Mouse (Mus musculus) megakaryocyte, embryonic 14.5 days (primary cell): Measurements from ENCODE around the gene Lgals9. TPM values are rescaled to one million over a fixed set of nuclear protein-coding genes. Genes with fewer than 3 reads are reported as not detected.
"Not testable (repeated sequence)": the region's sequence is repeated elsewhere in the genome, so short reads cannot be mapped to it uniquely, and the experiment has no call there.

Experiments
- H3K27me3 ChIP-seq: replicated peaks from 2 replicates; pipeline ENCODE3; 2012; ENCODE audit warnings: inconsistent platforms
- H3K36me3 ChIP-seq: replicated peaks from 2 replicates; pipeline ENCODE3; 2012; ENCODE audit warnings: low read length, inconsistent platforms, mixed read lengths
- H3K4me1 ChIP-seq: 2 replicates; pipeline ENCODE4 v1.6.1; 2012; ENCODE audit warnings: inconsistent platforms
- H3K4me3 ChIP-seq: replicated peaks from 2 replicates; pipeline ENCODE3; 2012; ENCODE audit warnings: moderate library complexity, mild to moderate bottlenecking, inconsistent platforms
- H3K9me3 ChIP-seq: 2 replicates; pipeline ENCODE4 v1.6.1; 2012; ENCODE audit warnings: inconsistent platforms
- FLI1 ChIP-seq: IDR thresholded peaks from 2 replicates; pipeline ENCODE4 v1.6.1; 2012; ENCODE audit warnings: low read length, inconsistent platforms, mixed read lengths
- GATA1 ChIP-seq: IDR thresholded peaks from 3 replicates; pipeline ENCODE4 v1.6.1; 2012; ENCODE audit warnings: mixed read lengths, low read length, inconsistent platforms, borderline replicate concordance
- polyA plus RNA-seq: library from polyadenylated mRNA; stranded (reverse); fragments of >175 nt; gene quantifications from 2 replicates; pipeline ENCODE4 v1.2.3, GENCODE M21; 2012; ENCODE audit warnings: low replicate concordance; ENCODE audit not compliant: insufficient read depth

Lgals9 gene
- polyA plus RNA-seq, 1 experiment = 38.1 TPM

DNA sequence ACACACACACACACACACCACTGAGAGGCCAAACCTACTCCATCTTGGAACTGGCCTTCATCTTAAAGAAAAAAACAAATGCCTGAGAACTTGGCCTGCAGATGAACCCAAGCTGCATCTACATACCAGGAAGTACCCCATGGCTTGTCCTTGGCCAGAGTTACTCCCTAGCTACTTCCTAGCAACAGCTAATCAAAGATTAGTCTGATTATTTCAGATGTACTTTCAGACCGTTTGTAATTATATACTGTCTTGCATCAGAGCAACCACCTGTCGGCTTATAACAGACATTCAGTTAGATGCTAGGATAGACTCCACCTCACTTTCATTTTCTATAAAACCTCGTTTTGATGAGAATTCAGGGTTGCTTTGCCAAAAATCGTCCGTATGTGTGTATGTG is 21.7 kb upstream of the Lgals9 start:
- TF ChIP-seq GATA1 (no peak), FLI1 (no peak)
- H3K4me1 ChIP-seq = peaks cover 62% of the 10 kb centered on the region
- no peaks in the 10 kb centered on the region for H3K9me3 ChIP-seq
- no peak overlapping the region for H3K4me3 ChIP-seq
- H3K36me3 ChIP-seq = no peaks in the 10 kb centered on the region
- H3K27me3 ChIP-seq = no peaks in the 10 kb centered on the region

DNA sequence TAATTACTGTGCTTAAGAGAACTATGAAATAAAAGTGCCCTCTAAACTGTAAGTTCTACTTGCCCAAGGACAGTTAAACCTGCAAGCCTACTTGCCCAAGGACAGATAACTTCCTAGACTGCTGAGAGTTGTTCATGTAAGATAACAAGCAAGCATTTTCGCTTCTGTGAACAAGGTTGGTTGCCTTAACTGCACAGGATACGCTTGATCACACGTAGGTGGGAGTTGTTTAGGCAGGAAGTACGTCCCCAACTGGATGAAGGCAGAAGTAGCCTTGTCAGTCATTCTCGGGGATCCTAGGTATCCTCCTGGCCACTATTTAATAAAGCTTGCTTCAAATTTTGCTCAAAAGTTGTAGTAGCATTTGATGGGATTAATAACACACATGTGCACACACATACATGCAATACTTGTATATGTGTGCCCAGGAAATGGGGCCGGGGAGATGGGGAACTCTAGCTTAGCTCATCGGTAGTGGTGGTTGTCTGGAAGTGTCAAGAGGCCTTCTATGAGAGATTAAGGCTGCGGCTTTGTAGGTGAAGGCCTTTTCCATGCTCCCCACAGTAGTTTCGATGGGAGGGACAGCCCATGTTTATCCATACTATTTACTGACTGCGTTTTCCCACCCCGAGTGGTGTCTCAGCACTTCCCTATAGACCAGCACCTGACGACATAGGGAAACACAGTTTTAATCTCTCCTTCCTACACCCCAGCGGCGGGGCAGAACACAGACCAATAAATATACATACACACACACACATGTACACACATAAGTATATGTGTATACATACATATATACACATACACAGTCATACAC is 21.0 kb upstream of the Lgals9 start:
- Histone ChIP-seq H3K4me3 (no peak overlapping the region), H3K9me3 (no peaks in the 10 kb centered on the region), H3K27me3 (no peaks in the 10 kb centered on the region), H3K4me1 (peaks cover 62% of the 10 kb centered on the region), H3K36me3 (no peaks in the 10 kb centered on the region)
- TF ChIP-seq GATA1 (no peak), FLI1 (no peak)

GRCm38 (mm10) chr11:79003769-79004638 is 19.3 kb upstream of the Lgals9 start:
- H3K4me1 ChIP-seq = peaks cover 62% of the 10 kb centered on the region
- no peaks in the 10 kb centered on the region for H3K36me3 ChIP-seq
- no peak for TF ChIP-seq GATA1
- H3K4me3 ChIP-seq = no peak overlapping the region
- H3K9me3 ChIP-seq = no peaks in the 10 kb centered on the region
- no peaks in the 10 kb centered on the region for H3K27me3 ChIP-seq

DNA sequence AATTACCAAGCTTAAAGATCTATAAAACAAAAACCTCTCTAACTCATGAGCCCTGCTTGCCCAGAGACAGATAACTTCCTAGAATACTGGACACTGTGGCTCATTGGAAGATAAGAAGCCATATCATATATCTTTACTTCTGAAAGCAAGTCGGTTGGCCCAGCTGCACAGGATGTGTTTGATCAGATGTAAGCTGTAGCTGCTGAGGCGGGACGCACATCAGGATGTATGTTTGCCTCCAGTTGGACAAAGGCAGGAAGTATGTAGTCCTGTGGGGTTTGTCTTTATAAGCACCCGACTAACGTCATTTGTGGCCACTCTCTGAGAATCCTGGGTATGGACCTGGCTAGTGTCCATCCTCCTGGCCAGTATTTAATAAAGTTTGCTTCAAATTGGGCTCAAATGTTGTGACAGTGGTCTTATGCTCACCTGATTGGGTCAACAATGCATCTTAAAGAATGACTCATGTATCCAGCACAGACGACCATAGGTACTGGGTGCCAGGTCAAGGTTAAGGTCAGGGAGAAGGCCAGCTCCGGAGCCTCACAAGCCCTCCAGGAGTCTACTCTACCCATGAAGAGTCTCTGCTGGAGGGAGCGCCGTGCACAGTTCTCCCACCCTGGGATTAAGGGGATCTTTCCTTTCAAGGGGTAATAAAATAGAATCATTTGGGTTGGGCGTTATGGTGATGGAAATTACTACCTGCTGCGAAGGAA is 18.5 kb upstream of the Lgals9 start:
- no peaks in the 10 kb centered on the region for H3K27me3 ChIP-seq
- TF ChIP-seq FLI1 = no peak
- no peak for TF ChIP-seq GATA1
- H3K9me3 ChIP-seq = 0 out of 2 replicates have a peak, but pooled peaks cover under 1% of the 10 kb centered on the region
- H3K36me3 ChIP-seq = no peaks in the 10 kb centered on the region
- peak overlapping the region; percentile 78 for H3K4me3 ChIP-seq
- H3K4me1 ChIP-seq = peaks cover 55% of the 10 kb centered on the region

GRCm38 (mm10) chr11:79002551-79002951 is 17.8 kb upstream of the Lgals9 start:
- no peaks in the 10 kb centered on the region for H3K36me3 ChIP-seq
- H3K4me3 ChIP-seq = peak overlapping the region; percentile 29
- TF ChIP-seq GATA1 (no peak), FLI1 (no peak)
- no peaks in the 10 kb centered on the region for H3K27me3 ChIP-seq
- peaks cover 48% of the 10 kb centered on the region for H3K4me1 ChIP-seq
- H3K9me3 ChIP-seq = peaks cover 6% of the 10 kb centered on the region

- no peaks in the 10 kb centered on the region for H3K36me3 ChIP-seq
- H3K27me3 ChIP-seq = no peaks in the 10 kb centered on the region
- no peak for TF ChIP-seq GATA1
- no peak for TF ChIP-seq FLI1
- no peak overlapping the region for H3K4me3 ChIP-seq
- H3K4me1 ChIP-seq = peaks cover 47% of the 10 kb centered on the region
- H3K9me3 ChIP-seq = peaks cover 13% of the 10 kb centered on the region
Observed at GRCm38 (mm10) chr11:79001871-79002270, 17.1 kb upstream of the Lgals9 start.

DNA sequence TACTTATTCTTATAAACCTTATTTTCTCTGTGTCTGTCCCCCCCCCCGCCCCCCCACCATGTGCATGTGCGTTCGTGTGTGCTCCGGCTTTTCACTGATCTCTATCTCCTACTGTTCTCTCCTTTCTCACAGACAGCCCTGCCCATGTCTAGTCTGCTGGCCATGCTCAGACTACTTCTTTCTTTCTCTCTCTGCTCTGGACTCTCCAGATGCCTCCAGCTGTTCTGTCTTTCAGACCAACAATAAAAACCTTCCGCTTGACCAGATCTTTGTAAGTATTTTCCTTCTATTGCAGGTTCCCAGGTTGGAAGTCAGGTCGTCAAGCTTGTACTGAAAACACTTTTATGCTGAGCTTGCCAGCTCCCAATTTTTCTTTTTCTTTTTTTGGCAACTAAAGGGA is 14.4 kb upstream of the Lgals9 start:
- peaks cover 2% of the 10 kb centered on the region for H3K36me3 ChIP-seq
- H3K4me3 ChIP-seq = no peak overlapping the region
- H3K9me3 ChIP-seq = peaks cover 30% of the 10 kb centered on the region
- H3K27me3 ChIP-seq = no peaks in the 10 kb centered on the region
- peaks cover 27% of the 10 kb centered on the region for H3K4me1 ChIP-seq
- no peak for TF ChIP-seq GATA1
- TF ChIP-seq FLI1 = no peak

- H3K9me3 ChIP-seq = peaks cover 23% of the 10 kb centered on the region
- H3K4me3 ChIP-seq, H3K27me3 ChIP-seq, H3K36me3 ChIP-seq: not testable (repeated sequence)
- peaks cover 13% of the 10 kb centered on the region for H3K4me1 ChIP-seq
Observed at GRCm38 (mm10) chr11:78990875-78991543, 6.3 kb upstream of the Lgals9 start.

GRCm38 (mm10) chr11:78990096-78990495 is 5.3 kb upstream of the Lgals9 start:
- TF ChIP-seq FLI1 = no peak
- Histone ChIP-seq H3K36me3 (no peaks in the 10 kb centered on the region), H3K4me1 (peaks cover 21% of the 10 kb centered on the region), H3K4me3 (no peak overlapping the region), H3K27me3 (no peaks in the 10 kb centered on the region), H3K9me3 (peaks cover 16% of the 10 kb centered on the region)

- Histone ChIP-seq H3K4me1 (peaks cover 30% of the 10 kb centered on the region), H3K9me3 (peaks cover 13% of the 10 kb centered on the region)
- not testable (repeated sequence) for H3K4me3 ChIP-seq, H3K36me3 ChIP-seq, H3K27me3 ChIP-seq
Observed at GRCm38 (mm10) chr11:78989206-78989605, 4.5 kb upstream of the Lgals9 start.
